Mouse (Mus musculus): ENCODE data around the gene Selenbp2.
"Not testable (repeated sequence)": the region's sequence is repeated elsewhere in the genome, so short reads cannot be mapped to it uniquely, and the experiment has no call there.

Selenbp2 gene

DNA sequence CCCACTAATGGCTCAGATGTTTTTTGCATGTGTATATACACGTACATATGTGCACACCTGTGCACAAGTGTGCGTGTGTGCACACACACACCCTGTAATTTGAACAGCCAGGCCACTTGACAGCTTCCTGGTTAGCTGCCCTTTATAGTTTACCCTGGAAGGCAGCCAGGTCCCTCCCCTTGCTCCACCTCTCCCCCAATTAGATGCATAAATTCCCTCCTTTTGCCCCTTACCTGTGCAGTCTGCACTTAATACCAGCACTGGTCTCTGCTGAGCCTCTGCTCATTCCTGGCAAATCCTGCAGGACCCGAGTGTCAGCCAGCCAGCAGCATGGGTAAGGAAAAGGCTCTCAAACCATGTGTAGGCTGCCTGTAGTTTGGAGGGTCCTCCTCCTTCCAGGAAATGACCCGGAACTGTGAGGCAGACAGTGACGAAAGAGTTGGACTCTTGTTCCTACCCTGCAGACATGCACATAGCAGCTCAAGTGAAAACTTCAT lies at the start of gene Selenbp2:
Gene Selenbp2 (plus strand): TSS at position 228 of the 497 bp plus-strand sequence.
- DNase-seq = no peak

DNA sequence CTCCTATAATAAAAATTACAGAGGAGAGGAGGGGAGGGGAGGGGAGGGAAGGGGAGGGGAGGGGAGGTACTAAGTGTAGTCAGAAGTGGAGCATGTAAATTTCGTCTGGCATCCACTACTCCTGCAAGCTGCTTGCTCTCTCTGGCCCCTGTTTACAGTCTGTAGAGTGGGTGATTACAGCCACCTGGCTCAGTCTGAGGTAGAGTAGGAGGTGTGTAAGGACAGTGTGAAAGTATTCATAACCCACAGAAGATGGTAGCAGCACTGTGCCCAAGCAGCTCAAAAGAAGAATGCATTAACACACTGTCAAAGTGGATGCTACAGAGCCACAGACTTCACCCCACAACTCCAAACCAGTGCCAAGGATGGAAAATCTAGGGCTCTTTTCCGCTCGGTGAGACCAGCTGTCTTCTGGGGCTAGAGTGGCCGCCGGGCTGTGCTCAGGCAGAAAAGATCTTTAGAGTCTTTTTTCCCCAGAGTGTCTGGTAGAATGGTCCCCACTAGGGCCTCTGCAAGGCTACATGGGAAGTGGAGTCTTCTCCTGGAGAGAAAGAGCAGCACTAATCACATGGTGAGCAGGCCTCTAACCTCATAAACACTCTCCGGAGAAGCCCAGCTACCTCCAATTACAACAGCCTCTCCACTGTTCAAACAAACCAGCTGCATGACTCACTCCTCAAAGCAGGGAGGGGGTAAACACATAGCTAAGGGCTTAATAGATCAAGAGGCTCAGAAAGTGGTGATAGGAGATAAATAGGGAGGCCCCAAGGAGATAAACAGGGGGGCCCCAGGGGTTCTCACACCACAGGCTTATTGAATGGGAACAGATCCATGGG lies 44.4 kb upstream of the Selenbp2 start:
- peak in 1 of 2 experiments; percentile 6 for DNase-seq

DNA sequence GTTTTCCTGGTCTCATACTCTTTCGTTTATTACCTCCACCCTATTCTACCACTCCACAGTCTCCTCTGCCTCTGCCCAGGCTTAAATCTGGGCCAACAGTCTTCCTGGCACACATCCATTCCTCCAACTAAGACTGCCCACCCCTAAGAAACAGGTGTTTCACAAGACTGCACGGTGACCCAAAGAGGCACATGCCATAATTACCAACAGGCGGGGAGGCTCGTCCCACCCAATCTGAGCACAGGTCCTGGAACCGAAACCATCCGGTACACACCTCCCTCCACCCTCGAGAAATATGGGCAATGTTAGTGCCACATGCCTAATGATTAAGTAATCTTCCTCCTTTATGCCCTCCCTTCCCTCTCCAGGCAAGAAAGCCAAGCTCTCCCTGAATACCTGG lies 42.9 kb upstream of the Selenbp2 start:
- DNase-seq = no peak

DNA sequence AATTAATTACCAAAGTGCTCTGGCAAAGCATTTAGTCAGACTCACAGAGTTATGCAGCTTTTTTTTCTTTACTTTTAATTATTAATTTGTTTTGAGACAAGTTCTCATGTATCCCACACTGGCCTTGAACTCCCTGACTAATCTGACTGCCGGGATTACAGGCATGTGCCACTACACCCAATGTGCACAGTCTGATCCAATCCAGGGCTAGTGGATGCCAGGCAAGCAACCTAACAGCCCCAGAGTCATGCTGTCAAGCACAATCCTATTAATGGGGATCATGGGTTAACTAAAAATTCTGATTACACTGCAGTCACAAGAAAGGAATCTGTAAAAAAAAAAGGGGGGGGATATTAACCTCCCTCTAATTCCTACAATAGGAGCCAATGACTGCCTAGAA lies 39.4 kb upstream of the Selenbp2 start:
- DNase-seq = not testable (repeated sequence)

DNA sequence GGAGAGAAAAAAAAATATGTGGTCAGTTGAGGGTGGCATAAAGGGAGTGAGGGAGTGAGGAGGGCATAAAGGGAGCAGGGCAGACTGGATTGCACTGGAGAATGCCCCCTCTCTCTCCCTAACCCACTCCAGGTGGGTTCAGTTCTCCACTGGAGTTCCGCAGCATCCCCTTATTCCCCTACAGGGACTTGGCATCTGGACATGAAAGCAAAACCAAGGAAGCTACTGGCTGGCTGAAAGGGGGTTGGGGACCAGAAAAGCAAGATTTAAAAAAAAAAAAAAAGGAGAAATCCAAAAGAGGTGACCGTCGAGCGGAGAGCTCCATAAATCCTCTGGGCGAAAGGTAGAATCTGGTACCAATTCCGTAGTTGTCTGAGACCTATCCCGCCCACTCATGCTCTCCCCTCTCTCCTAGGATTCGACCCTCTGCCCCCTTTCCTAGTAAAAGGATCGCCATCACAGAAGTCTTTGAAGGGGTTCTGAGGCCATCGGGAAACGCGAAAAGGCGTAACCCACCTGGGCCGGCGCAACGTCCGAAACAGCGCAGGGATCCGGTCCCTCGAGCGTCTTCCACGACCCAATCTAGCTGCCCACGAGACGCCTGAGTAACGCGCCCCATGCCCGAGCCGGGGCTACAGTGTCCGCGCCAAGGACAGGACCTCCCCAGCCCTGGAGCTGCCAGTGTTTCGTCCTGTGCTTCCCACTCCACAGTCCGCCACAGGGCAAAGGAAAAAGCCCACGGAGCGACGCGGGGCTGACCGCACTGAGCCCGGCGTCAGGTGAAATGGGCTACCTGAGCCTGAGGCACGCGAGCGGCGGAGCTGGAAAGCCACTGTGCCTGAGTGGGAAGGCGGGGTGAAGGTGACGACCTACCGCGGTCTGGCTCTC lies 35.3 kb upstream of the Selenbp2 start:
- not testable (repeated sequence) for DNase-seq

DNA sequence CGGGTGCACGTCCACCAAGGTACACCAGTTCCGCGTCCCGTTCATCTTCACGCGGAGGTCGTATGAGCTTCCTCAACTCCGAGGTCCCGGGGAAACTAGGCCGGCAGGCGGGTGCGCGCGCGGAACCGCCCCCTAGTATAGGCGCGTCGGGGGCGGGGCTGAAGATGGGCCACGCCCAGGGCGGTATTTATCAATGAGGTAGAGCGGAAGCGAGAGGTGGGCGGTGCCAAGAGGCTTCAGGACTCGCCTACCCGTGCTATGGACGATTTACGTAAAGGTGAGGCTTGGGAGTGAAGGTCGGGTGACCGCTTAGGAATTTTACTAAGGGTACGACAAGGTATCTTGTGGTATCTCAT lies 34.6 kb upstream of the Selenbp2 start, which contains the start of gene Tuft1:
Gene Tuft1 (minus strand): TSS at position 133 of the 356 bp plus-strand sequence.
- peak; percentile 66 to 71 for DNase-seq

DNA sequence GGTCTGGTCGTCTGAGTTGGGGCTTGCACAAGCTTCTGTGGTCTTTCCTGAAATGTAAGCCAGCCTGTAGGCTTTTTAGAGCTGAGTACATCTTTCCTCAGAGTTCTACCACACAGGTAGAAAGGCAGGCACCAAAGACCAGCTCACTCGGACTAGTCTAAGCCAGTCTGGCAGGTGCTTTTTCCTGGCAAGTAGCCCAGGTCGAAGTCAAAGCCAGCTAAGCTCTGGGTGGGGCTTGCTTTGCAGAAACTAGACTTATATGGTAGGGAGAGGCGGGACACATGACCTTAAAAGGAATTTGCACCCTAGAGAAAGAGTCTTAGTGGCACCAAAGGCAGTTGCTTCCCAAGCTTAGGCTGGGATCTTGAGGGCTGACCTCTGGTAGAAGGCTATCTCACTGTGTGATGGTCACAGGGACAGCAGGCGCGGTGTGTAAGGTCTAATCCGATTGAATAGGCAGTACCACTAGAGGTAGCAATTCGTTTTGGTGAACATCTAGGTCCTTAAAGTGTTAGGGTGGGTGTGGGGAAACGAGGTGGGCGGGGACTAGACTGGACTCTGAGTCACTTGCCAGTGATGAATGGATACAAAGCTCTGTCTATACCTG lies 34.1 kb upstream of the Selenbp2 start:
- peak; percentile 12 to 15 for DNase-seq

DNA sequence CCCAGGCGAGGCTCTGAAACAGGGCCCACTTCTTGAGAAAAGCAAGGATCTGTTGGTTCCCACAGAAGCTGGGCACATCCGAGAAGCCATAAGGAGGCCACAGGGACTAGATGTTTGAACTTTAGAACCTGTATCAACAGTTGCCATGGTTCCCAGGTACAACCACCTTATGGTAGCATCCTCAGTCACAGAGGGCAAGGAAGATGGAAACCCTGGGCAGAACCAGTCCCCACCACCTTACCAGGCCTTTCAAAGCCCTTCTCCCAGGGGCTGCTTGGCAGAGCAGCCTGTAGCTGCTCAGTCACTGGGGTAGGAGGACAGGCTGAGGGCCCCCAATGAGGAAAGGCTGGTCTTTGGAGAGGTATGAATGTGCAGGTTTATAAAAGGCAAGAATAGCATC lies 32.5 kb upstream of the Selenbp2 start:
- DNase-seq = not testable (repeated sequence)

DNA sequence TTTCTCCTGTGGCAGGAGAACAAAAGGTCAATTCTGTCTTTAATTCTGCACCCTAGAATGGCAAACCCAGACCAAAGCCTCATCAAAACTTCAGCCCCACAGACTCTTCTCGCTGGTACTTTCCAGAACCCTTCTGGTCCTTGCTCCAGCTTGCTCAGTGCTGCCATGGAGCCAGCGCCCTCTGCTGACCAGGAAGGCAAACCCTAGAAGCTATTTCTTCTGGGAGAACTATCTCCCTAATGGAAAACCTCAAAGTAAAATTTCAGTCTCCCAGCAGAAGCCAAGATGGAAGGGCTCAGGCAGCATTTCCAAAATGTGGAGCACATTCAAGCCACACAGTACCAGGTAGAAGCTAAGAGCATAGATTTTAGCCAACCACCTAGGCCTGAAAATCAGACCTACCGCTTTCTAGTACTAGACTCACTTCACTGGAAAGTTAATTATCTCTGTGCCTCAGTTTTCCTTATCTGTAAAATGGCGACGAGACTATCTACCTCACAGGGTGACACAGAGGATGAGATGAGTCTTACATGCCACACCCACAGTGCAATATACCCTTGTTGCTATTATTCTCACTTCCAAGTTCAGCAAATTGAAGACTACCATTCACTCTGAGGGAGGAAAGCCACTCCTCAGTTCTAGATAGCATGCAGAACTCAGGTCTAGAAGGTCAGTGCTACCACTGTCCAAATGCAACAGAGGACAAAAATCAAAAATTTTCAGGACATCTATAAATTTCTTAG lies 28.1 kb upstream of the Selenbp2 start:
- not testable (repeated sequence) for DNase-seq

DNA sequence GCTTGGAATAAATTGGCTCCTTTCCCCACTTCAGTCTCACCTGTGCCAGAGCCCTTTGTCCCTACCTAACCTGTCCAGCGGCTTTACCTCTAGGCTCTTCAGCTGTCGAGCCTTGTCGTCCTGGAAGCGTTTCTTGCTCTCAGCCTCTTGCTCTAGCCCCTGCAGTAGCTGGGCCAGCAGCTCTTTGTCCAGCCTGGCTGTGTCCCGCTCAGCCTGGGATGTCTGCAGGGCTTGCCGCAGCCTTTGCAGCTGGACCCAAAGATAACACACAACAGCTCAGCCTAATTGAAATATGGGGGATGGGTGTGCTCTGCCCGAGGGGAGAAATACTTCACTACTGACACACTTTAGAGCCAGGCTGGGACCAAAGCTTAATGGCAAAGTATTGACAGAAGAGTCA lies 27.5 kb upstream of the Selenbp2 start:
- DNase-seq = not testable (repeated sequence)

DNA sequence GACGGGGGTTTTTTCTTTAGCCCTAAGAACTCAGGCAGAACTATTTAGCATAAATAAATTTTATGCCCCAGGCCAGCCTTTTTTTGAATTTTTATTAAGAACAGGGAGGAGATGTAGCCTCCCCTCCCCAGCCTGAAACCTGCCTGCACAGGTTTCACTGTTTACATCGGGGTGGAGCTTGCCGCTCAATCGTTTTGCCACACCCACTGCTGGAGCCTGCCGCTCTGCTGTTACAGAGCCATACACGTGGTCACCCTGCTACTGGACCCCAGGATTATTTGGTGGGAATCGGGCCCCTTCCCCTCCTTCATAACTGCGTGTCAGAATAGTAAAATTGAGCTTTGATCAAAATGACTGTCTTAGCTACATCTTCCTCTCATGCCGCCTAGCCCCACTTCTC lies 18.3 kb upstream of the Selenbp2 start:
- DNase-seq = not testable (repeated sequence)

DNA sequence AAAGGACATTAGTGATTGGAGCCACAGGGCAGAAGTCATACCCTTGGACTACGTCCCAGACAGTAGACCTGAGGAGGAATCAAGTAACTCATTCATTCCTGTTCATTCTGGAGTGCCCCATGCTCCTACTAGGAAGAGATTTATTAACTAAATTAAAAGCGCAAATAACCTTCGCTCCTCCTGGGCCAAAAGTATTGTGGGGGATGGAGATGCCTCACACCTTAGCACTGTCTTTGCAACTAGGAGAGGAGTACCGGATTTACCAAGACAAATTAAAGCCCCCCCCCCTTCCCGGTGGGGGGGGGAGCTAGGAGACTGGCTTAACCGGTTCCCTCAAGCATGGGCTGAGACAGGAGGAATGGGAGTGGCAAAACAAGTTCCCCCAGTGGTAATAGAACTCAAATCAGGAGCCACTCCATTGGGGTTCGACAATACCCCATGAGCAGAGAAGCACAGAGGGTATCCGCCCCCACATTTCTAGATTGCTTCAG lies 14.0 kb upstream of the Selenbp2 start:
- no peak for DNase-seq

DNA sequence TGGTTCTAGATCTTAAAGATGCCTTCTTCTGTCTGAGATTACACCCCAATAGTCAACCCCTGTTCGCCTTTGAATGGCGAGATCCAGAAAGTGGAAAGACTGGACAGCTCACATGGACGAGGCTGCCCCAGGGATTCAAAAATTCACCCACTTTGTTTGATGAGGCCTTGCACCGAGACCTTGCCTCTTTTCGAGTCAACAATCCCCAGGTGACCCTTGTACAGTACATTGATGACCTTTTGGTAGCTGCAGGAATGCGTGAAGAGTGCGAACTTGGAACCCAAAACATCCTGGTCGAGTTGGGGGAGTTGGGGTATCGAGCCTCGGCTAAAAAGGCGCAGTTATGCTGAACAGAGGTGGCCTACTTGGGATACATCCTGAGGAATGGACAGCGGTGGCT lies 13.3 kb upstream of the Selenbp2 start:
- DNase-seq = not testable (repeated sequence)

DNA sequence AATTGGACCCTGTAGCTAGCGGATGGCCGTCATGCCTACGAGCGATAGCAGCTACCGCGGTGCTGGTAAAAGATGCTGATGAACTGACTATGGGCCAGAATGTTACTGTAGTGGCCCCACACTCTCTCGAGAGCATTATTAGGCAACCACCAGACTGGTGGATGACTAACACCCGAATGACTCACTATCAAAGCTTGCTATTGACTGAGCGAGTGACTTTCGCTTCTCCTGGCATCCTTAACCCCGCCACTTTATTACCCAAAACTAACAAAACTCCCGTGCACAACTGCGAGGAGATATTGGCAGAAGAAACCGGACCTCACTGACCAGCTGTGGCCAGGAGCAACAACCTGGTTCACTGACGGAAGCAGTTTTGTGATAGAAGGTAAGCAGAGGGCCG lies 12.6 kb upstream of the Selenbp2 start:
- DNase-seq = no peak

DNA sequence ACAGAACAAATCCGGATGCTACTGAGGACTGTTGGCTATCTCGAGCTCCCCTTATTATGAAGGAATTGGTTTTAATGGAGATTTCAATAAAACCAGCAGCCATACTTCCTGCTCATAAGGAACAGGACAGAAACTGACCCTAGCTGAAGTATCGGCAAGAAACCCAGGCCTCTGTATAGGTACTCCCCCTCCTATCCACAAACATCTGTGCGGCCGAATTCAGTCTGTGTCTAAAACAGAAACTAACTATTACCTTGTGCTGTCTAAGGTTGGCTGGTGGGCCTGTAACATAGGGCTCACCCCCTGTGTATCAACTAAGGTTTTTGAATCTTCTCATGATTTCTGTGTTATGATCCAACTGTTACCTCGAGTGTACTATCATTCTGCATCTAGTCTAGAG lies 9.7 kb upstream of the Selenbp2 start:
- DNase-seq = no peak

DNA sequence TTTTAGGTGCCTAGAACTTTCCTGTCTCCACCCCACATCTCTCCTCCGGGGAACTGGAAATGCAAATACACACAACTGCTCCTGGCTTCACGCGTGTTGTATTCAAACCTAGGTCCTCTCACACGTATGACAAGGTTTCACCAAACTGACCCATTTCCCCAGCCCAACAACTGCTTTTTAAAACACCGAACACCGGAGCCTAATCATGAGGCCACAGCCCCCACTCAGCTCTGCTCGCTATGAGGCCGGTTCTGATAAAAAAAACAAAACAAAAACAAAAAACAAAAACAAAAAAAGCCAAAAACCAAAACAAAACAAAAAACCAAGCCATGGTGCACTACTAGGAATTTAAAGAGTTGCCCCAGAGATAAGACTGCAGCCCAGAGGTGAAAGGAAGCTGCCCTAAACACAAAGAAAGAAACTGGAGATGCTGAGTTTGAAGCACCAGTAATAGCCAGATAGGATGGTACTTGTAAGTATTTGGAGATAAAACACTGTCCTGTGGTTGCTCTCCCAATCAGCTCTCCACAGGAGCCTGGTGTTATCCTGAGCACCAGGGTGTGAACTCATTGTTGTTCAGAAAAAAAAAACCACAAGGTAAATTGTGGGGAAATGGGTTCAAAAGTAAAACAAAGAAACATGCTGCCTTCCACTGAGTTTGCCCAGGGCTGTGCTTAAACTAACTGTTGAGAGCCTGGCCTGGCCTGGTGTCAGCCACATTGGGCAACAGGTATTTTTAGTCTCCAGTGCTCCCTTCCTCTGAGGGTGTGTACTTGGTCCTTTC lies 7.2 kb upstream of the Selenbp2 start:
- DNase-seq = not testable (repeated sequence)

DNA sequence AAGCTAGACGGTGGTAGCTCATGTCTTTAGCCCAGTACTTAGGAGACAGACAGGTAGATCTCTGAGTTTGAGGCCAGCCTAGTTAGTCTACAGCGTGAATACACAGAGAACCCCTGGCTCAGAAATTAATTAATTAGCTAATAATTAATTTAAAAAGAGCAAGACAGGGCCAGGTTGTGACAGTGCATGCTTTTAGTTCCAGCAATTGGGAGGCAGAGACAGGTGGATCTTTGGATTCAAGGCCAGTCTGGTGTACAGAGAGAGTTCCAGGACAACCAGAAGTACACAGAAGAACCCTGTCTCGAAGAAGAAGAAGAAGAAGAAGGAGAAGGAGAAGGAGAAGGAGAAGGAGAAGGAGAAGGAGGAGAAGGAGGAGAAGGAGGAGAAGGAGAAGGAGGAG lies 4.7 kb upstream of the Selenbp2 start:
- DNase-seq = not testable (repeated sequence)

DNA sequence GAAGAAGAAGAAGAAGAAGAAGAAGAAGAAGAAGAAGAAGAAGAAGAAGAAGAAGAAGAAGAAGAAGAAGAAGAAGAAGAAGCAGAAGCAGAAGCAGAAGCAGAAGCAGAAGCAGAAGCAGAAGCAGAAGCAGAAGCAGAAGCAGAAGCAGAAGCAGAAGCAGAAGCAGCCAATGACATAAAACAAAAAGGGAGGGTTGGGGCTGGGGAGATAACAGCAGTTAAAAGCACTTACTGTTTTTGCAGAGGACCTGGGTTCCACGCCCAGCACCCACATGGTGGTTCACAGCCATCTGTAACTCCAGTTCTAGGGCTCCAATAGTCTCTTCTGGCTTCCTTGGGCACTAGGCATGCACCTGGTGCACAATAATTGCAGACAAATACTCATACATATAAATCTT lies 4.2 kb upstream of the Selenbp2 start:
- not testable (repeated sequence) for DNase-seq

DNA sequence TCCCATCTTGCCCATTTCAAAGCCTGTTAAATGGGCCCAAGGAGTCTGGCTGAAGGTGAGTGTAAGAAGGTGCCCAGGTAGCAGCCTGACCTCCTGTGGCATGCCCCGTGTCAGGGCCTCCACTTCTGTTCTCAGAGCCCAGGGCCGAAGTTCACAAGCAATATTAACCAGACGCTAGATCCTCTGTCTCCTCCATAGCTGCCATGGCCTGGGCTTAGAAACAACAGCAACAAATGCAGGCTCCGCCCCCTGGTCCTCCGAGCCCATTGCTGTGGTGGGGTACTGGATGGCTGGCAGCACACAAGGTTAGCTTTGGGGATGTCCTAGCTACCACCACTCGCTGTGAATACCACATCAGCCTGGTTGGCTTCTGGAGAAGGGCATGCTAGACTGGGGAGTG lies 3.2 kb upstream of the Selenbp2 start:
- DNase-seq = not testable (repeated sequence)

DNA sequence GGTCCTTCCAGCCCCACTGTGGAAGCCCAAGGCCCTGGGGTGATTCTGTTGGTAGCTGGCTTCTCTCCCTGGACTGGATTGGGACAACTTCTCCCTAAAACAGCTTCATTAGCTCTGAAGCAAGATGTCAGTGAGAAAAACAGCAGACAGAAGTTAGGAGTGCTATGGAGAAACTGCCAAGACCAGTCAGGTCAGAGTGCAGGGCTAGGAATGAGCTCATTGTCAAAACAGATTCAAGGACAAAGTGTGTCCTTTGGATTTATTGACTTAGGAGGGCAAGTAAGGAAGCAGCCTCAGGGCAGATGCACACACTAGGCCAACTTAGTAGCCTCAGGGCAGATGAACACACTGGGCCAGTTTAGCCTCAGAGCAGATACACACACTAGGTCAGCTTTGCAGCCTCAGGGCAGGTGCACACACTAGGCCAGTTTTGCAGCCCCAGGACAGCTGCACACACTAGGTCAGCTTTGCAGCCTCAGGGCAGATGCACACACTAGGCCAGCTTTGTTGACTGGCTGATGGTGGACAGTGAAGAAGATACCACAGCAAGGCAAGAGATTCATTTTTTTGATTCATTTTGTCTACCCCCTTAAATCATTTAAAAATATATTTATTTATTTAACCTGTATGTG lies 2.6 kb upstream of the Selenbp2 start:
- no peak for DNase-seq

DNA sequence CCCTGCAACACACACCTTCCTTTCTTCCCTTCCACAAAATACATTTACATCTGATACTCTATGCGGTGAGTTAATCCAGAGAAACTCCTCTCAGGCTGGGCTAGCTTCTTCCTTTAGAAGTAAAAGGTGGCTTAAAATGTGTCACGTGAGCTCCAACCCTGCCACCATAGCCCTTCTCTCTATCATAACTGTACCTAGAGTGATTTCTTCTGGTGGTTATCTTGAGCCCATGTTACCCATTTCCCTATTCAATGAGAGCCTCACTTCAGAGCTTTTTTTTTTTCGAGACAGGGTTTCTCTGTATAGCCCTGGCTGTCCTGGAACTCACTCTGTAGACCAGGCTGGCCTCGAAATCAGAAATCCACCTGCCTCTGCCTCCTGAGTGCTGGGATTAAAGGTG lies 1.7 kb upstream of the Selenbp2 start:
- not testable (repeated sequence) for DNase-seq

Data from cerebellum, adult 18-20 months (tissue).